Comparison of ENCODE assay signal across 15 mouse cellular contexts in genomic region chr5:117566051-117566665, GRCm38 (mm10).
DNase-seq lines count a peak whose midpoint lies in the region; ATAC-seq and TF ChIP-seq lines count a peak whose summit lies in the region.
"Had no signal": no experiment of that assay in that cellular context is flagged by ENCODE, and none has a peak within 500 bp of the region (broad histone marks: within the 10 kb centered on the region; RNA-seq: fewer than 3 reads in every experiment).

No protein-coding gene starts in this region.

- no peak for TF ChIP-seq POLR2A in limb, embryonic 14.5 days (IDR thresholded peaks at IDR 0.05; ENCODE audit: borderline replicate concordance, extremely low read depth, insufficient read depth, insufficient read length)

- no peak overlapping the region for H3K9ac ChIP-seq in forebrain, embryonic 13.5 days
- no peak overlapping the region for H3K9ac ChIP-seq in forebrain, embryonic 12.5 days
- H3K9ac ChIP-seq in limb, embryonic 14.5 days (ENCODE audit: low read depth, low read length, severe bottlenecking), result no peak overlapping the region
- no peak overlapping the region for H3K9ac ChIP-seq in hindbrain, embryonic 16.5 days (ENCODE audit: low read depth, low read length)
- no peak overlapping the region for H3K9ac ChIP-seq in neural tube, embryonic 13.5 days
- H3K9ac ChIP-seq: lung, embryonic 14.5 days had no signal

- no peaks in the 10 kb centered on the region for H3K4me1 ChIP-seq in forebrain, embryonic 13.5 days
- H3K4me1 ChIP-seq in forebrain, embryonic 12.5 days, result no peaks in the 10 kb centered on the region
- H3K4me1 ChIP-seq in limb, embryonic 14.5 days (ENCODE audit: control insufficient read depth, insufficient read depth, low read length), result no peaks in the 10 kb centered on the region
- peaks cover 15% of the 10 kb centered on the region for H3K4me1 ChIP-seq in limb, embryonic 10.5 days
- peaks cover 8% of the 10 kb centered on the region for H3K4me1 ChIP-seq in hindbrain, embryonic 16.5 days (ENCODE audit: control insufficient read depth, insufficient read depth, low read depth, low read length)
- peaks cover 11% of the 10 kb centered on the region for H3K4me1 ChIP-seq in neural tube, embryonic 13.5 days (replicated peaks)
- H3K4me1 ChIP-seq: megakaryocyte, embryonic 14.5 days had no signal

- H3K4me2 ChIP-seq in forebrain, embryonic 13.5 days, result no peak overlapping the region
- no peak overlapping the region for H3K4me2 ChIP-seq in forebrain, embryonic 12.5 days
- no peak overlapping the region for H3K4me2 ChIP-seq in limb, embryonic 14.5 days (replicated peaks; ENCODE audit: low read depth, low read length, severe bottlenecking)
- no peak overlapping the region for H3K4me2 ChIP-seq in hindbrain, embryonic 16.5 days (ENCODE audit: low read length)
- H3K4me2 ChIP-seq in neural tube, embryonic 13.5 days, result 0 out of 2 replicates have a peak overlapping the region, but pooled peaks have one; percentile 11
- H3K4me2 ChIP-seq: lung, embryonic 14.5 days had no signal

- H3K4me3 ChIP-seq in forebrain, embryonic 13.5 days, result no peak overlapping the region
- H3K4me3 ChIP-seq in forebrain, embryonic 12.5 days (replicated peaks), result no peak overlapping the region
- H3K4me3 ChIP-seq in limb, embryonic 14.5 days (replicated peaks; ENCODE audit: low read length), result no peak overlapping the region
- H3K4me3 ChIP-seq in limb, embryonic 10.5 days, result no peak overlapping the region
- no peak overlapping the region for H3K4me3 ChIP-seq in hindbrain, embryonic 16.5 days (ENCODE audit: low read length)
- H3K4me3 ChIP-seq in neural tube, embryonic 13.5 days, result no peak overlapping the region

- H3K27ac ChIP-seq in forebrain, embryonic 13.5 days, result peak overlapping the region; percentile 49; the same call in 1 of the 2 replicates
- H3K27ac ChIP-seq in forebrain, embryonic 12.5 days, result no peak overlapping the region
- no peak overlapping the region for H3K27ac ChIP-seq in limb, embryonic 14.5 days (replicated peaks; ENCODE audit: low read depth, low read length)
- no peak overlapping the region for H3K27ac ChIP-seq in limb, embryonic 10.5 days
- H3K27ac ChIP-seq in hindbrain, embryonic 16.5 days (ENCODE audit: low read depth, low read length), result peak overlapping the region; percentile 9; the same call in 1 of the 2 replicates
- H3K27ac ChIP-seq in neural tube, embryonic 13.5 days (replicated peaks), result peak overlapping the region; percentile 63

- no peaks in the 10 kb centered on the region for H3K27me3 ChIP-seq in forebrain, embryonic 13.5 days
- H3K27me3 ChIP-seq in forebrain, embryonic 12.5 days, result no peaks in the 10 kb centered on the region
- H3K27me3 ChIP-seq in limb, embryonic 14.5 days (ENCODE audit: control insufficient read depth, insufficient read depth, low read length), result no peaks in the 10 kb centered on the region
- no peaks in the 10 kb centered on the region for H3K27me3 ChIP-seq in limb, embryonic 10.5 days (ENCODE audit: low read depth, poor library complexity, severe bottlenecking)
- no peaks in the 10 kb centered on the region for H3K27me3 ChIP-seq in hindbrain, embryonic 16.5 days (replicated peaks; ENCODE audit: control insufficient read depth, insufficient read depth, low read length)
- H3K27me3 ChIP-seq in neural tube, embryonic 13.5 days, result no peaks in the 10 kb centered on the region
- H3K27me3 ChIP-seq: megakaryocyte, embryonic 14.5 days had no signal

- DNase-seq in limb, embryonic 14.5 days (ENCODE audit: low spot score), result peak; percentile 10
- no peak for DNase-seq in limb, embryonic 10.5 days (ENCODE audit: low spot score)
- no peak for DNase-seq in thymus, postnatal 14 days
- no peak for DNase-seq in left cerebral cortex, postnatal 10 days (ENCODE audit: extremely low spot score in 1 of 2, low spot score in 2 of 2)
- DNase-seq: cerebellum, postnatal 36 days; gastrocnemius, postnatal 36 days; lung, embryonic 14.5 days had no signal

- intact Hi-C loops in left cerebral cortex, postnatal 10 days (cut with DNase I), result no loop called here

- ATAC-seq in forebrain, embryonic 13.5 days, result no peak
- no peak for ATAC-seq in forebrain, embryonic 12.5 days (ENCODE audit: low FRiP score)
- no peak for ATAC-seq in limb, embryonic 14.5 days (ENCODE audit: low FRiP score, low read depth)
- ATAC-seq in hindbrain, embryonic 16.5 days, result no peak
- peak; percentile 73 for ATAC-seq in neural tube, embryonic 13.5 days (ENCODE audit: low read depth)
- ATAC-seq: CD4-positive, CD25-positive, alpha-beta regulatory T cell, adult 4 months; intestine, embryonic 16.5 days; Patski had no signal

- WGBS in forebrain, embryonic 13.5 days, result 61% methylated on average over 12 of the region's 12 CpGs
- WGBS in forebrain, embryonic 12.5 days, result 73% methylated on average over 12 of the region's 12 CpGs
- WGBS in limb, embryonic 14.5 days, result 22% methylated on average over 12 of the region's 12 CpGs
- WGBS in limb, embryonic 10.5 days, result 33% methylated on average over 12 of the region's 12 CpGs
- 44% methylated on average over 12 of the region's 12 CpGs for WGBS in hindbrain, embryonic 16.5 days
- 19% methylated on average over 12 of the region's 12 CpGs for WGBS in neural tube, embryonic 13.5 days

- no peaks in the 10 kb centered on the region for H3K9me3 ChIP-seq in forebrain, embryonic 13.5 days (replicated peaks)
- H3K9me3 ChIP-seq in forebrain, embryonic 12.5 days, result no peaks in the 10 kb centered on the region
- H3K9me3 ChIP-seq in limb, embryonic 14.5 days (ENCODE audit: control insufficient read depth, low read length), result no peaks in the 10 kb centered on the region
- H3K9me3 ChIP-seq in limb, embryonic 10.5 days (replicated peaks), result no peaks in the 10 kb centered on the region
- no peaks in the 10 kb centered on the region for H3K9me3 ChIP-seq in hindbrain, embryonic 16.5 days (ENCODE audit: control insufficient read depth, low read length)
- no peaks in the 10 kb centered on the region; the same call in 1 of the 2 replicates for H3K9me3 ChIP-seq in neural tube, embryonic 13.5 days

- H3K36me3 ChIP-seq in forebrain, embryonic 13.5 days (ENCODE audit: poor library complexity, severe bottlenecking), result 0 out of 2 replicates have a peak, but pooled peaks cover 2% of the 10 kb centered on the region
- H3K36me3 ChIP-seq in forebrain, embryonic 12.5 days (replicated peaks), result no peaks in the 10 kb centered on the region
- H3K36me3 ChIP-seq in limb, embryonic 14.5 days (ENCODE audit: control insufficient read depth, insufficient read depth, low read length), result no peaks in the 10 kb centered on the region
- no peaks in the 10 kb centered on the region for H3K36me3 ChIP-seq in limb, embryonic 10.5 days
- H3K36me3 ChIP-seq in hindbrain, embryonic 16.5 days (ENCODE audit: control insufficient read depth, insufficient read depth, low read length), result no peaks in the 10 kb centered on the region
- no peaks in the 10 kb centered on the region for H3K36me3 ChIP-seq in neural tube, embryonic 13.5 days

Comparison
In these comparisons a context has a peak if more than half of its experiments do, and no peak if none do; other contexts are left out.
1. H3K27ac ChIP-seq: peak in forebrain, embryonic 13.5 days (single experiment), hindbrain, embryonic 16.5 days (single experiment) and neural tube, embryonic 13.5 days (single experiment); none in forebrain, embryonic 12.5 days (single experiment), limb, embryonic 14.5 days (single experiment) and limb, embryonic 10.5 days (single experiment).